Mouse (Mus musculus) G1E (cell line): Measurements from ENCODE around the gene Camk1.

ENCODE experiments used
- CTCF ChIP-seq: IDR thresholded peaks from 2 replicates; pipeline ENCODE4 v1.5.1; 2012; ENCODE audit warnings: low read depth, low read length, inconsistent platforms, mixed read lengths
- GATA1 ChIP-seq: IDR thresholded peaks from 2 replicates; pipeline ENCODE4 v1.6.1; 2012; ENCODE audit warnings: borderline replicate concordance, low read length, inconsistent platforms, mixed read lengths
- POLR2AphosphoS5 ChIP-seq: IDR thresholded peaks from 2 replicates; pipeline ENCODE4 v1.6.1; 2012; ENCODE audit warnings: low read depth, low read length, inconsistent platforms; ENCODE audit not compliant: insufficient replicate concordance
- TAL1 ChIP-seq: conservative IDR thresholded peaks from 2 replicates; pipeline ENCODE4 v1.6.1; 2012; ENCODE audit warnings: low read depth, low read length, inconsistent platforms, mixed read lengths

DNA sequence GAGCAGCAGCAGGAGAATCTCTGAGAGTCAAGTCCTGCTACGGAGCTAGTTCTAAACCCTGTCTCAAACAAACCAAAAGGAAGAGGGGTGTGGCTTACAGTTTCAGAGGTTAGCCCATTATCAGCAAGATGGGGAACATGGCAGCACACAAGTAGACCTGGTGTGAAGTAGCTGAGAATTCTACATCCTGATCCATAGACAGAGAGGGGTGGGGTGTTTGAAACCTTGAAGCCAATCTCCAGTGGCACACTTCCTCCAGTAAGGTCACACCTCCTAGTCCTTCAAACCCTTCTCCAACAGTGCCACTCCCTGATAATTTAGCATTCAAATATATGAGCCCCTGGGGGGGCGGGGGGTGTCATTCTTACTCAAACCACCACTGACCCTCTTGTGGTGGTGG is 47.7 kb downstream of the Camk1 start:
- TF ChIP-seq CTCF: no peak
- TF ChIP-seq GATA1: no peak
- no peak for TF ChIP-seq TAL1
- TF ChIP-seq POLR2AphosphoS5: no peak
